Mouse (Mus musculus): Measurements from ENCODE around the gene Bbs2. TPM values are rescaled to one million over a fixed set of nuclear protein-coding genes. Genes with fewer than 3 reads are reported as not detected.

The Bbs2 gene
- polyA plus RNA-seq (2012; rRNA removed) (2.7 and 4.7 TPM in 2 replicates), polyA plus RNA-seq (2014; fragmentation: Nextera tagmentation; extraction: Ambion mirVana) (3.3 TPM in 2 replicates)

- TF ChIP-seq EP300 (IDR thresholded peaks at IDR 0.05; ENCODE audit: low read depth), result no peak
- TF ChIP-seq CTCF (IDR thresholded peaks at IDR 0.05; ENCODE audit: low read depth), result peak; percentile 76
- H3K36me3 ChIP-seq (replicated peaks; ENCODE audit: control insufficient read depth, insufficient read depth, low read depth), result no peaks in the 10 kb centered on the region
- H3K9me3 ChIP-seq (ENCODE audit: control insufficient read depth, low read length), result no peaks in the 10 kb centered on the region
- peak within 1 kb of the TSS; percentile 59 to 85 for H3K4me3 ChIP-seq (ENCODE audit: insufficient read depth in 1 of 2, low read depth in 2 of 2, low read length in 2 of 2)
- DNase-seq (ENCODE audit: low read depth in 3 of 3, low spot score in 3 of 3), result peak; percentile 94 to 96 (median 94)
- 2% methylated on average over 61 of the region's 61 CpGs for WGBS (ENCODE audit: insufficient replicate concordance)
- H3K9ac ChIP-seq (replicated peaks), result peak within 1 kb of the TSS; percentile 83
- peaks cover 15% of the 10 kb centered on the region for H3K27me3 ChIP-seq (ENCODE audit: control insufficient read depth, insufficient read depth, low read length)
- H3K27ac ChIP-seq, result peak within 1 kb of the TSS; percentile 96
- peaks cover 10 to 11% of the 10 kb centered on the region in 2 experiments for H3K4me1 ChIP-seq (replicated peaks; ENCODE audit: control insufficient read depth in 2 of 2, insufficient read depth in 2 of 2, low read length in 1 of 2)
- ATAC-seq (ENCODE audit: insufficient read depth), result peak; percentile 100
- H3K4me2 ChIP-seq (ENCODE audit: low read depth), result peak within 1 kb of the TSS; percentile 95
Observed at GRCm38 (mm10) chr8:94098081-94098974, at the start of gene Bbs2. TSS of gene Bbs2 (minus strand) at chr8:94098928.

GRCm38 (mm10) chr8:94148236-94148635, 49.5 kb upstream of the Bbs2 start:
- Histone ChIP-seq H3K4me3 (ENCODE audit: insufficient read depth in 1 of 2, low read depth in 2 of 2, low read length in 2 of 2) (no peak overlapping the region), H3K9me3 (ENCODE audit: control insufficient read depth, low read length) (no peaks in the 10 kb centered on the region), H3K36me3 (replicated peaks; ENCODE audit: control insufficient read depth, insufficient read depth, low read depth) (no peaks in the 10 kb centered on the region), H3K4me2 (ENCODE audit: low read depth) (no peak overlapping the region), H3K27ac (no peak overlapping the region), H3K4me1 (replicated peaks; ENCODE audit: control insufficient read depth in 2 of 2, insufficient read depth in 2 of 2, low read length in 1 of 2) (peaks cover 15 to 20% of the 10 kb centered on the region in 2 experiments), H3K27me3 (ENCODE audit: control insufficient read depth, insufficient read depth, low read length) (peaks cover 14% of the 10 kb centered on the region), H3K9ac (replicated peaks) (no peak overlapping the region)
- ATAC-seq (ENCODE audit: insufficient read depth) (no peak), DNase-seq (ENCODE audit: low read depth in 3 of 3, low spot score in 3 of 3) (no peak)
- TF ChIP-seq CTCF (IDR thresholded peaks at IDR 0.05; ENCODE audit: low read depth) (no peak), EP300 (IDR thresholded peaks at IDR 0.05; ENCODE audit: low read depth) (no peak)
- 44% methylated on average over 5 of the region's 5 CpGs for WGBS (ENCODE audit: insufficient replicate concordance)

GRCm38 (mm10) chr8:94140266-94140795, 41.6 kb upstream of the Bbs2 start:
- TF ChIP-seq EP300 (IDR thresholded peaks at IDR 0.05; ENCODE audit: low read depth) (no peak), CTCF (IDR thresholded peaks at IDR 0.05; ENCODE audit: low read depth) (no peak)
- DNase-seq (ENCODE audit: low read depth in 3 of 3, low spot score in 3 of 3), result no peak
- no peaks in the 10 kb centered on the region for H3K9me3 ChIP-seq (ENCODE audit: control insufficient read depth, low read length)
- 57% methylated on average over 4 of the region's 4 CpGs for WGBS (ENCODE audit: insufficient replicate concordance)
- H3K9ac ChIP-seq (replicated peaks), result no peak overlapping the region
- no peaks in the 10 kb centered on the region; the same call in 1 of the 2 replicates for H3K27me3 ChIP-seq (ENCODE audit: control insufficient read depth, insufficient read depth, low read length)
- H3K27ac ChIP-seq, result no peak overlapping the region
- no peaks in the 10 kb centered on the region for H3K36me3 ChIP-seq (replicated peaks; ENCODE audit: control insufficient read depth, insufficient read depth, low read depth)
- H3K4me1 ChIP-seq (replicated peaks; ENCODE audit: control insufficient read depth in 2 of 2, insufficient read depth in 2 of 2, low read length in 1 of 2), result no peaks in the 10 kb centered on the region
- H3K4me2 ChIP-seq (ENCODE audit: low read depth), result no peak overlapping the region
- H3K4me3 ChIP-seq (ENCODE audit: insufficient read depth in 1 of 2, low read depth in 2 of 2, low read length in 2 of 2), result no peak overlapping the region
- no peak for ATAC-seq (ENCODE audit: insufficient read depth)

- no peak within 1 kb of the TSS for H3K9ac ChIP-seq (replicated peaks)
- H3K36me3 ChIP-seq (replicated peaks; ENCODE audit: control insufficient read depth, insufficient read depth, low read depth), result no peaks in the 10 kb centered on the region
- H3K27ac ChIP-seq, result no peak within 1 kb of the TSS
- no peaks in the 10 kb centered on the region for H3K9me3 ChIP-seq (ENCODE audit: control insufficient read depth, low read length)
- no peak within 1 kb of the TSS for H3K4me2 ChIP-seq (ENCODE audit: low read depth)
- TF ChIP-seq CTCF (IDR thresholded peaks at IDR 0.05; ENCODE audit: low read depth) (no peak), EP300 (IDR thresholded peaks at IDR 0.05; ENCODE audit: low read depth) (no peak)
- ATAC-seq (ENCODE audit: insufficient read depth) (no peak), DNase-seq (ENCODE audit: low read depth in 3 of 3, low spot score in 3 of 3) (no peak)
- 40% methylated on average over 6 of the region's 6 CpGs for WGBS (ENCODE audit: insufficient replicate concordance)
- no peak within 1 kb of the TSS for H3K4me3 ChIP-seq (ENCODE audit: insufficient read depth in 1 of 2, low read depth in 2 of 2, low read length in 2 of 2)
- H3K27me3 ChIP-seq (ENCODE audit: control insufficient read depth, insufficient read depth, low read length), result no peaks in the 10 kb centered on the region
- peaks cover 3 to 8% of the 10 kb centered on the region in 2 experiments; a peak in 3 of 4 replicates for H3K4me1 ChIP-seq (replicated peaks; ENCODE audit: control insufficient read depth in 2 of 2, insufficient read depth in 2 of 2, low read length in 1 of 2)
Observed at GRCm38 (mm10) chr8:94136933-94137332, 38.2 kb upstream of the Bbs2 start, which contains the start of gene Mt4. TSS of gene Mt4 (plus strand) at chr8:94137197.

- no peaks in the 10 kb centered on the region for H3K27me3 ChIP-seq (ENCODE audit: control insufficient read depth, insufficient read depth, low read length)
- no peak for DNase-seq (ENCODE audit: low read depth in 3 of 3, low spot score in 3 of 3)
- ATAC-seq (ENCODE audit: insufficient read depth), result no peak
- no peak overlapping the region for H3K4me3 ChIP-seq (ENCODE audit: insufficient read depth in 1 of 2, low read depth in 2 of 2, low read length in 2 of 2)
- 76% methylated on average over 7 of the region's 7 CpGs for WGBS (ENCODE audit: insufficient replicate concordance)
- no peak for TF ChIP-seq CTCF (IDR thresholded peaks at IDR 0.05; ENCODE audit: low read depth)
- TF ChIP-seq EP300 (IDR thresholded peaks at IDR 0.05; ENCODE audit: low read depth), result no peak
- H3K27ac ChIP-seq, result no peak overlapping the region
- no peak overlapping the region for H3K4me2 ChIP-seq (ENCODE audit: low read depth)
- H3K9me3 ChIP-seq (ENCODE audit: control insufficient read depth, low read length), result no peaks in the 10 kb centered on the region
- no peaks in the 10 kb centered on the region for H3K36me3 ChIP-seq (replicated peaks; ENCODE audit: control insufficient read depth, insufficient read depth, low read depth)
- peaks cover 3 to 8% of the 10 kb centered on the region in 2 experiments; a peak in 3 of 4 replicates for H3K4me1 ChIP-seq (replicated peaks; ENCODE audit: control insufficient read depth in 2 of 2, insufficient read depth in 2 of 2, low read length in 1 of 2)
- H3K9ac ChIP-seq (replicated peaks), result no peak overlapping the region
Observed at GRCm38 (mm10) chr8:94136192-94136591, 37.5 kb upstream of the Bbs2 start.

All from liver, embryonic 14.5 days (tissue).